Mouse (Mus musculus): ENCODE data around the gene Nsmce1. TPM values are rescaled to one million over a fixed set of nuclear protein-coding genes. Genes with fewer than 3 reads are reported as not detected.
"Not testable (repeated sequence)": the region's sequence is repeated elsewhere in the genome, so short reads cannot be mapped to it uniquely, and the experiment has no call there.

Gene Nsmce1
- polyA plus RNA-seq, 1 experiment from 2014 or later = 122 TPM

GRCm38 (mm10) chr7:125453671-125454070 lies 37.7 kb downstream of the Nsmce1 start:
- Histone ChIP-seq H3K36me3 (peaks cover 42% of the 10 kb centered on the region), H3K4me1 (0 out of 2 replicates have a peak, but pooled peaks cover 4% of the 10 kb centered on the region), H3K4me3 (no peak overlapping the region), H3K27ac (no peak overlapping the region), H3K27me3 (no peaks in the 10 kb centered on the region), H3K4me2 (replicated peaks) (no peak overlapping the region), H3K9ac (no peak overlapping the region), H3K9me3 (no peaks in the 10 kb centered on the region)
- WGBS = 95% methylated on average over 4 of the region's 4 CpGs
- ATAC-seq (ENCODE audit: low FRiP score, low read depth) = no peak

- Histone ChIP-seq H3K27ac (no peak overlapping the region), H3K4me1 (peaks cover 8% of the 10 kb centered on the region; the same call in 1 of the 2 replicates), H3K36me3 (peaks cover 31% of the 10 kb centered on the region), H3K27me3 (no peaks in the 10 kb centered on the region), H3K4me3 (no peak overlapping the region), H3K9me3 (no peaks in the 10 kb centered on the region), H3K9ac (no peak overlapping the region), H3K4me2 (replicated peaks) (no peak overlapping the region)
- WGBS = 78% methylated on average over 2 of the region's 2 CpGs
- ATAC-seq (ENCODE audit: low FRiP score, low read depth) = no peak
Observed at GRCm38 (mm10) chr7:125451078-125451477, 40.3 kb downstream of the Nsmce1 start.

GRCm38 (mm10) chr7:125450678-125451077 lies 40.7 kb downstream of the Nsmce1 start:
- 0 out of 2 replicates have a peak overlapping the region, but pooled peaks have one; percentile 1 for H3K9ac ChIP-seq
- no peaks in the 10 kb centered on the region for H3K9me3 ChIP-seq
- no peak overlapping the region for H3K4me2 ChIP-seq (replicated peaks)
- WGBS = 89% methylated on average over 1 of the region's 1 CpGs
- H3K27me3 ChIP-seq = no peaks in the 10 kb centered on the region
- H3K27ac ChIP-seq = no peak overlapping the region
- H3K4me1 ChIP-seq = peaks cover 10% of the 10 kb centered on the region
- no peak for ATAC-seq (ENCODE audit: low FRiP score, low read depth)
- peaks cover 28% of the 10 kb centered on the region for H3K36me3 ChIP-seq
- H3K4me3 ChIP-seq = no peak overlapping the region

GRCm38 (mm10) chr7:125444464-125445401 lies 46.7 kb downstream of the Nsmce1 start, which contains the start of gene Kdm8:
Gene Kdm8, plus strand, starts transcription at chr7:125444676.
- ATAC-seq (ENCODE audit: low FRiP score, low read depth) = peak; percentile 97
- no peaks in the 10 kb centered on the region for H3K27me3 ChIP-seq
- 5% methylated on average over 61 of the region's 61 CpGs for WGBS
- peak within 1 kb of the TSS; percentile 93 for H3K27ac ChIP-seq
- H3K36me3 ChIP-seq = no peaks in the 10 kb centered on the region
- peaks cover 24% of the 10 kb centered on the region for H3K4me1 ChIP-seq
- H3K9ac ChIP-seq = peak within 1 kb of the TSS; percentile 73
- no peaks in the 10 kb centered on the region for H3K9me3 ChIP-seq
- H3K4me3 ChIP-seq = peak within 1 kb of the TSS; percentile 54
- H3K4me2 ChIP-seq (replicated peaks) = peak within 1 kb of the TSS; percentile 85

GRCm38 (mm10) chr7:125444076-125444463 lies 47.3 kb downstream of the Nsmce1 start:
- ATAC-seq (ENCODE audit: low FRiP score, low read depth) = no peak
- WGBS = 26% methylated on average over 10 of the region's 10 CpGs
- Histone ChIP-seq H3K4me1 (peaks cover 23% of the 10 kb centered on the region), H3K27ac (peak overlapping the region; percentile 93; the same call in 1 of the 2 replicates), H3K9me3 (no peaks in the 10 kb centered on the region), H3K4me3 (peak overlapping the region; percentile 54), H3K4me2 (replicated peaks) (peak overlapping the region; percentile 85), H3K36me3 (no peaks in the 10 kb centered on the region), H3K27me3 (no peaks in the 10 kb centered on the region), H3K9ac (peak overlapping the region; percentile 73)

- no peak for ATAC-seq (ENCODE audit: low FRiP score, low read depth)
- no peak overlapping the region for H3K27ac ChIP-seq
- no peaks in the 10 kb centered on the region for H3K36me3 ChIP-seq
- WGBS = 85% methylated on average over 4 of the region's 4 CpGs
- H3K4me1 ChIP-seq = peaks cover 19% of the 10 kb centered on the region
- no peaks in the 10 kb centered on the region for H3K27me3 ChIP-seq
- H3K4me2 ChIP-seq (replicated peaks) = no peak overlapping the region
- H3K4me3 ChIP-seq = no peak overlapping the region
- no peak overlapping the region for H3K9ac ChIP-seq
- no peaks in the 10 kb centered on the region for H3K9me3 ChIP-seq
Observed at GRCm38 (mm10) chr7:125442323-125442722, 49.1 kb downstream of the Nsmce1 start.

- WGBS = 32% methylated on average over 8 of the region's 8 CpGs
- no peak overlapping the region for H3K4me2 ChIP-seq (replicated peaks)
Observed at GRCm38 (mm10) chr7:125434666-125435290, 56.6 kb downstream of the Nsmce1 start.

GRCm38 (mm10) chr7:125433874-125434273 lies 57.5 kb downstream of the Nsmce1 start:
- H3K27ac ChIP-seq = no peak overlapping the region
- H3K4me3 ChIP-seq = no peak overlapping the region
- H3K27me3 ChIP-seq = no peaks in the 10 kb centered on the region
- no peak overlapping the region for H3K9ac ChIP-seq
- ATAC-seq (ENCODE audit: low FRiP score, low read depth) = no peak
- H3K9me3 ChIP-seq = no peaks in the 10 kb centered on the region
- WGBS = 77% methylated on average over 3 of the region's 3 CpGs
- peaks cover 8% of the 10 kb centered on the region for H3K4me1 ChIP-seq
- H3K4me2 ChIP-seq (replicated peaks) = no peak overlapping the region
- no peaks in the 10 kb centered on the region for H3K36me3 ChIP-seq

More at GRCm38 (mm10) chr7:125434666-125435290, 56.6 kb downstream of the Nsmce1 start:
- H3K4me3 ChIP-seq = no peak overlapping the region
- H3K4me1 ChIP-seq = peaks cover 8% of the 10 kb centered on the region
- H3K9ac ChIP-seq = no peak overlapping the region; the same call in 1 of the 2 replicates
- no peak overlapping the region; the same call in 1 of the 2 replicates for H3K27ac ChIP-seq
- H3K36me3 ChIP-seq = no peaks in the 10 kb centered on the region
- ATAC-seq (ENCODE audit: low FRiP score, low read depth) = no peak
- H3K9me3 ChIP-seq = no peaks in the 10 kb centered on the region
- H3K27me3 ChIP-seq = no peaks in the 10 kb centered on the region

GRCm38 (mm10) chr7:125430170-125430842 lies 61.1 kb downstream of the Nsmce1 start:
- peaks cover 13% of the 10 kb centered on the region for H3K4me1 ChIP-seq
- no peaks in the 10 kb centered on the region for H3K27me3 ChIP-seq
- H3K9me3 ChIP-seq = no peaks in the 10 kb centered on the region
- no peak overlapping the region for H3K4me3 ChIP-seq
- H3K27ac ChIP-seq = no peak overlapping the region
- WGBS = 52% methylated on average over 7 of the region's 7 CpGs
- H3K9ac ChIP-seq = no peak overlapping the region
- ATAC-seq (ENCODE audit: low FRiP score, low read depth) = no peak
- H3K36me3 ChIP-seq = no peaks in the 10 kb centered on the region
- H3K4me2 ChIP-seq (replicated peaks) = no peak overlapping the region

GRCm38 (mm10) chr7:125428816-125429500 lies 62.4 kb downstream of the Nsmce1 start:
- WGBS = 74% methylated on average over 5 of the region's 5 CpGs
- ATAC-seq (ENCODE audit: low FRiP score, low read depth); H3K27ac ChIP-seq; H3K9me3 ChIP-seq; H3K4me1 ChIP-seq; H3K36me3 ChIP-seq; H3K4me3 ChIP-seq; H3K9ac ChIP-seq; H3K27me3 ChIP-seq; H3K4me2 ChIP-seq (replicated peaks): not testable (repeated sequence)

- 75% methylated on average over 7 of the region's 7 CpGs for WGBS
- no peaks in the 10 kb centered on the region for H3K9me3 ChIP-seq
- 0 out of 2 replicates have a peak, but pooled peaks cover 6% of the 10 kb centered on the region for H3K4me1 ChIP-seq
- no peak overlapping the region for H3K4me3 ChIP-seq
- H3K9ac ChIP-seq = no peak overlapping the region
- H3K27ac ChIP-seq = no peak overlapping the region
- no peaks in the 10 kb centered on the region for H3K27me3 ChIP-seq
- no peak overlapping the region for H3K4me2 ChIP-seq (replicated peaks)
- H3K36me3 ChIP-seq = no peaks in the 10 kb centered on the region
- no peak for ATAC-seq (ENCODE audit: low FRiP score, low read depth)
Observed at GRCm38 (mm10) chr7:125428381-125428780, 63.0 kb downstream of the Nsmce1 start.

Measured in limb, embryonic 13.5 days (tissue).